Mouse (Mus musculus): ENCODE results near the gene Ppp2r5c.

Ppp2r5c gene

DNA sequence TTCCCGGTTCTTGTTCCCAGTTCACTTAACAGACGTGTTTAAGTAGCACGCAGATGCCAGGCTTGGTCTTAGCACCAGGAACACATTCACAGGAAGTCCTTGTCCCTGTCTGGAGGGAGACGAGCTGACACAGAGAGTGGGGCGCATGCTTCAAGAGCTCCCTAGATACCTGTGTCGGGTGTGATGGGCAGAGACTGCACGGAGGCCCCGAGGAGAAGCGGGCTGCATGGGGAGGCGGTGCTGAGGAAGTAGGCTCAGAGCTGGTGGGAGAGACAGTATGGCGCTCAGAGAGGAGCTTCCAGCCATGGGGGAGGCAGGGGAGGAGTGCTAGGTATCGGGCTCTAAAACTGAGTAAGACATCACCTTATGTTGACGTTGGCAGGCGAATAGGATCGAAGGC is 103.4 kb downstream of the Ppp2r5c start:
- intact Hi-C loops (cut with DNase I), result loop anchor here (5.0 kb wide), 1 partner anchor 98 kb away; no protein-coding TSS in a partner anchor

GRCm38 (mm10) chr12:110552113-110552512 is 105.2 kb downstream of the Ppp2r5c start:
- intact Hi-C loops (cut with DNase I), result loop anchor here (5.0 kb wide), 1 partner anchor 100 kb away; no protein-coding TSS in a partner anchor

GRCm38 (mm10) chr12:110553362-110553761 is 106.4 kb downstream of the Ppp2r5c start:
- intact Hi-C loops (cut with DNase I), result loop anchor here (5.0 kb wide), 1 partner anchor 101 kb away; no protein-coding TSS in a partner anchor

DNA sequence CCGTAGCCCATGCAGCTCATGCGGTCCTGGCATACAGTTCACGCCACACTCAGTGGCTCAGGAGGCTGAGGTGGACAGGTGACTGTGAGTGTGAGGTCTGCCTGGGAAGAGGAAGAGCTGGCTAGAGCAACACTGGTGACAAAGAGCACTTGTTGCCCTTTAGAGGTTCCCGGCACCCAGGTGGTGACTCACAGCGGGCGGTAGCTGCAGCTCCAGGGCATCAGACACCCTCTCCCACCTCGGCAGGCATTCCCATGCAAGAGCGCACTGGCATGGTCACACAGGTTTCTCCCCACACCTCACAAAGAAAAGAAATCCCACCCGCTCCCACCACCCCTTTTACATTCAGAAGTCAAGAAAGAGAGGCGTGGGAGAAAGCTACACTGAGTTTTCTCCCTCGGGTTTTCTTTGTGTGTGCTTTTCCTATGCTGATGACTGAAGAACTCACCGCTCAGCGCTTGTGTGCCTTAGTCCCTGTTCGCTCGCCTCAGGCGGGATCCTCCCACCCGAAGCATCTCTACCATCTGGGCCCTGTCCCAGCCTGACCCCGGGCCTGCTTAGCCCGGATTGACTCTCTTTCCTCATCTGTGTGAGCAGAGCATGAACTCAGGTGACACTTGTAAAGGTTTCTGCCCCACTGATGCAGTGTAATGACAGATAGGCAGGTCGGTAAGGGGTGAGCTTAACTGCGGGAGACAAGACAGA is 108.8 kb downstream of the Ppp2r5c start:
- intact Hi-C loops (cut with DNase I), result no loop called here

DNA sequence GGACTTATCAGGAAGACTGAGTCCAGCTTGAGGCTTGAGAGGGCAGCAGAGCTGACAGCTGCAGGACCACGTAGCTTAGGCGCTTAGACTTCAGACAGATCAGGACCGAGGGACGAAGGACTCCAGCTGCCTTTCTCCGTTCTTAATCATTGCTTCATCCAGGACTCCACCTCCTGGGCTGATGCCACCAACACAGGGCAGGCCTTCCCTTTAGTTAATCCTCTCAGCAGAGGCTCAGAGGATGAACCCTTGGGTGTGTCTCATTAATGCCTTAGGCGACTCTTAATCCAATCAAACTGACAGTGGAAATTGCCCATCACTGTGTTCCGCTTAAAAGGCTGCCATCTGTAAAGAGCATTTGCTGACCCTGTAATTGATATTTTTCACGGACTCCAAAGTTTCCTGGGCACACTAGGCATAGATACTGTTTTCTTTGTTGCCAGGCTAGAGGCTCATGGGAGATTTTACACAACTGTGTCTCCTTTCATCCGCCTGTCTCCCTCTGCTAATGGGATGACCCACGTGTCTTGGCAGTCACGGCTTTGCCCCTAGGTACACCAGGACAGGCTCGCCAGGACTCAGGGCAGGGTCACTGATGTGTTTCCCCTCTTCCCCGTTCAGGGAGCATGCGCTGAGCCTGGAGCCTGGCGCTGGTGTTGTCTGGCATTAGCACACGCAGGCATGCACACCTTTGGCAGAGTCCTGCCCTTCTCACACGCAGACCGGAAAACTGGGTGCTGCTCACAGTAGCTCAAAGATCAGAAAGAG is 110.1 kb downstream of the Ppp2r5c start:
- intact Hi-C loops (cut with DNase I), result no loop called here

GRCm38 (mm10) chr12:110558175-110558574 is 111.3 kb downstream of the Ppp2r5c start:
- intact Hi-C loops (cut with DNase I), result no loop called here

DNA sequence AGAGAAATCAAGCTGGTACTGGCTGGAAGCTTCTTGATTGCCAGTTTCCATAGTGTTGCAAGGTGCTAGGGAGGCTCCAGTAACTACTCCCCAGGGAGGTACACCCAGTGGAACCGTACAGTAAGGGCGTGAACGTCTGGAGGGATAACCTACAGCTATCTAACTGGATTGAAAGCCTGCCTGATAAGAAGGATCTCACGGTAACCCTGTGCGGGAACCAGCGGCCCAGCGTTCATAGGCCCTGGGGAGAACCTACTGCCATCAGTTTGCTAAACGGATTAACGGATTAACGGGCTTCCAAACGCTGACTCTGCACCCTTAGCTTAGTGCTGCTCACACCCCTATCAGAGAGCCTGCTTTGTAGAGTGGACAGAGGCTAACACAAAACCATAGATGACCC is 116.5 kb downstream of the Ppp2r5c start:
- intact Hi-C loops (cut with DNase I), result no loop called here

DNA sequence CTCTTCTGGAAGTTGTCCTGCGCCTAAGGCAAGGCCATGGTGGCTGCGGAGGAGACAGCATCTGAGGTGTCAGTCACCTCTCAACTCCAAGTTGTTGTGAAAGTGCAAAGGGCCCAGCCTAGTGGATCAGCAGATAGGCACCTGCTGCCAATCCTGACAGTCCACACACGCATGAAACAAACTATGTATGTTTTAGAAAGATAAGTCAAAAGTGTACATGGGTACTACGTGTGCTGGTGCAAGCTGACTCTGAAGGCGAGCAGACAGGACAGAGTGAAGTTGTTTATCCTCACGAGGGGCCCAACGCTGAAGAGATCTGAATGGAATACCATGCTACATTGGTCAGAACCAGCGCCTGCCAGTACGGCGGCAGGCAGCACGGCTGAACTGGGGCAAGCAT is 117.9 kb downstream of the Ppp2r5c start:
- intact Hi-C loops (cut with DNase I), result no loop called here

DNA sequence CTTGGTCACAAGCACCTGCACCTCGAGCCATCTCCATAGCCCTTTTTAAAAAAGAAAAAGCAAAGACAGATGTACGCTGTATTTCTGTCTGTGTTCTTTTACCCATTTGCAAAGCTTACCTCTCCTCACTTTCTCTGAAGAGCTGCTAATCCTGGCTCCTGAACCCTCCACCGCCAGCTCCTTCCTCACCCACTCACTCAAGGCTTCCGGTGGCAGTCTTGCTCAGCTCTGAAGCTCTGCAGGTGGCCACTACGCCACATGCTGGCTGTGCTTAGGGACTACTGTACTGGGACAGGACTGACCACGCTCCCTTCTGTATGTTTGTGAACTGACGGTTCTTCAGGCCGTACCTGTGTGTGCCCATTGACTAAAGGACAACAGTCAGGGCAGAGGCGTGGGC is 119.4 kb downstream of the Ppp2r5c start:
- intact Hi-C loops (cut with DNase I), result no loop called here

DNA sequence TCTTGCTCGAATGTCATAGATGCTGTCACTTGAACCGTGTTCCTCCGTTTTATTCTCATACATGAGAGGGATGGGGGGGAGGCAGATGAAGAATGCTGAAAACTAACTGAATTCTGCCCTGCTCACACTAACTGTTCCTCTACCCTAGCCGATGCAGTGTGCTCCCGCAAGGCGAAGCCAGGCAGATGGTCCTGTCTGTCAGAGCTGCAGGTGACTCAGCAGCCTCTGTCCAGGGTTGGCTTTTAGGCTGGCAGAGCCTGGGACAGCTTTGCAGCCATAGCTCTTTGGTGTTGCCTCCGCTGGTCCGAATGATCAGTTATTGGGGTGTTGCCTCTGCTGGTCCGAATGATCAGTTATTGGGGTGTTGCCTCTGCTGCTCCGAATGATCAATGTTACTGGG is 124.1 kb downstream of the Ppp2r5c start:
- intact Hi-C loops (cut with DNase I), result no loop called here

- intact Hi-C loops (cut with DNase I), result no loop called here
These were observed 125.4 kb downstream of the Ppp2r5c start for GRCm38 (mm10) chr12:110572351-110572750.

GRCm38 (mm10) chr12:110573635-110574034 is 126.7 kb downstream of the Ppp2r5c start:
- intact Hi-C loops (cut with DNase I), result no loop called here

DNA sequence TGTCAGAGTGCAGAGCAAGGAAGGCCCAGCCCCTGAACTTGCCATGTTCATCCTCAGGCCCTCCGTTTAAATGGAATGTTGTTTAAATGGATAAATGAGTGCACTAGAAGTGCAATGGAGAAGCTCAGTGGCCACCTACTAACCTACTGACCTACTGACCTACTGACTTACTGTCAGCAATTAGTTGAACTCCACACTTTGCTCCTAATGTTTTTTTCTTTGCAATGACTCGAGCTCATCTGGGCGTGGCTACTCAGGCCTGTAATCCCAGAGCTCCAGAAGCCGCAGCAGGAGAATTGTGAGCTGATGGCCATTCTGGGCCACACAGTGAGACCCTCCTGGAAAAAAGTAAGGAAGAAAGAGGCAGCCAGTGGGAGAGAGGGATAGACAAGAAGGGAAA is 129.0 kb downstream of the Ppp2r5c start:
- intact Hi-C loops (cut with DNase I), result no loop called here

DNA sequence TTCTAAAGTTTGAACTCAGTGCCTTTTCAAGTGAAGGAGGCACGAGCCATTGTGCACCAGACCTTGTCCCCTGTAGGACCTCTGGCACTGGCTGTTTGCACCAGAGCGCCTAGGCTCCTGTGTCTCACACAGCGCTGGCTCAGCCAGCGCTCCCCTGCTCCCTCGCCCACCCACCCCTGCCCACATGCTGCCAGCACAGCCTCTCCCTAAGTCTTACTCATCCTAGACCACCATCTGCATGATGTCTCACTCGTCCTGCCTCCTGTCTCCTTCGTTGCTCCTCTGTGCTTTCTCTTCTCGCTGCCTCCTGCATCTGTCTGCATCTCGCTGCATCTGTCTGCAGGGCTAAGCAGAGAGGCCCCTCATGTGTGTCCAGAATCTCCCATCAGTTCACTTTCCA is 131.4 kb downstream of the Ppp2r5c start:
- intact Hi-C loops (cut with DNase I), result no loop called here

DNA sequence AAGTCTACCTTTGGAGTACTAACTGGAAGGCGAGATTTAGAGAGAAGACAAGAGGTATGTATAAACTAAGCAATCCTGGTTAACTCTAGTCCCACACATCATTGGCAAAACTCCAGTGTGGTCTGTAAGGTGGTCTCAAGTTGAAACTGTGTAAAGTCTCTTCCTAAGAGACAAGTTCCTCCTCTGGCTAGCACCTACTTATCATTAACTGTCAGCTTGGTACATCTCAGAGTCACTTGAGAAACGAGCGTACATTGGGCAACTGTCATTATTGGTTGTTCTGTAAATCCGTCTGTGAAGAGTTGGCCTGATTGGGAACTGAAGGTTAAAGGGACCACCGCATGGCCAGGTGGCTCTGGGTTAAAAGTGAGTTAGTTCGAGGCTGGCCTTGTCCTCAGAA is 141.7 kb downstream of the Ppp2r5c start:
- intact Hi-C loops (cut with DNase I), result no loop called here

DNA sequence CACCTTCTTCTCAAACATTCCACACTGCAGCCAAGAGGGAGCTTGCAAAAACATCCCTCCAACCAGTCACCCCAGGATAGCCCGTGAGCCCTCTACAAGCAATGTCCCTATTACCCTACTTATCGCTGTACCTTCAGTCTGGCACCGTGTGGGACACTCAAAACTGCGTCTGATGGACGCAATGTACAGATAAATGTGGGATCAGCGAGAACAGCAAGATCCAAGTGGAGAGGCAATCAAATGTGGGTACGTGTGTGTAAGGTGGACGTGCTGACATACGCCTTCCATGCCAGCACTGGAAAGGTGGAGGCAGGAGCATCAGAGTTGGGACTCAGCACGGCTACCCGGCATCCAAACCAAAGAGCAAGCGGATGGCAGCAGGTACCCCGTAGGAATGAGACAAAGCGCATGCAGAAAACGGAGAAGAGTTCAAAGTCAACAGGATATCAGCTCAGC is 143.9 kb downstream of the Ppp2r5c start:
- intact Hi-C loops (cut with DNase I), result loop anchor here (5.0 kb wide), 1 partner anchor 139 kb away; no protein-coding TSS in a partner anchor

- intact Hi-C loops (cut with DNase I), result loop anchor here (5.0 kb wide), 1 partner anchor 139 kb away; no protein-coding TSS in a partner anchor
These were observed 144.5 kb downstream of the Ppp2r5c start for GRCm38 (mm10) chr12:110591260-110591883.

- intact Hi-C loops (cut with DNase I), result loop anchor here (5.0 kb wide), 2 partner anchors 104 to 244 kb away; partner anchors contain the start of genes Hsp90aa1 and Mok
These were observed 151.6 kb downstream of the Ppp2r5c start for GRCm38 (mm10) chr12:110598527-110598926.

GRCm38 (mm10) chr12:110599791-110600190 is 152.9 kb downstream of the Ppp2r5c start:
- intact Hi-C loops (cut with DNase I), result loop anchor here (5.0 kb wide), 2 partner anchors 103 to 243 kb away; partner anchors contain the start of genes Hsp90aa1 and Mok

GRCm38 (mm10) chr12:110600225-110600991 is 153.5 kb downstream of the Ppp2r5c start:
- intact Hi-C loops (cut with DNase I), result no loop called here
